ENCODE assay signal across 21 mouse cellular contexts in genomic region chr8:118436751-118437150, GRCm38 (mm10).
DNase-seq lines count a peak whose midpoint lies in the region; ATAC-seq and TF ChIP-seq lines count a peak whose summit lies in the region.
"Had no signal": no experiment of that assay in that cellular context is flagged by ENCODE, and none has a peak within 500 bp of the region (broad histone marks: within the 10 kb centered on the region; RNA-seq: fewer than 3 reads in every experiment).

No protein-coding gene starts in this region.

- TF ChIP-seq EP300 in lung, postnatal 0 days (IDR thresholded peaks at IDR 0.05): no peak

- H3K9me3 ChIP-seq in forebrain, embryonic 14.5 days (replicated peaks; ENCODE audit: control insufficient read depth, low read length): no peaks in the 10 kb centered on the region
- no peaks in the 10 kb centered on the region for H3K9me3 ChIP-seq in forebrain, embryonic 12.5 days
- no peaks in the 10 kb centered on the region for H3K9me3 ChIP-seq in midbrain, embryonic 15.5 days
- no peaks in the 10 kb centered on the region for H3K9me3 ChIP-seq in midbrain, embryonic 13.5 days
- H3K9me3 ChIP-seq in forebrain, postnatal 0 days (ENCODE audit: low read length): no peaks in the 10 kb centered on the region
- H3K9me3 ChIP-seq in lung, postnatal 0 days (ENCODE audit: low read length): no peaks in the 10 kb centered on the region
- H3K9me3 ChIP-seq: embryonic facial prominence, embryonic 15.5 days; heart, embryonic 15.5 days; intestine, embryonic 15.5 days had no signal

- H3K27me3 ChIP-seq in forebrain, embryonic 14.5 days (replicated peaks; ENCODE audit: control insufficient read depth, insufficient read depth, low read length): no peaks in the 10 kb centered on the region
- no peaks in the 10 kb centered on the region for H3K27me3 ChIP-seq in forebrain, embryonic 12.5 days
- no peaks in the 10 kb centered on the region for H3K27me3 ChIP-seq in midbrain, embryonic 15.5 days (replicated peaks)
- H3K27me3 ChIP-seq in midbrain, embryonic 13.5 days: no peaks in the 10 kb centered on the region
- no peaks in the 10 kb centered on the region for H3K27me3 ChIP-seq in forebrain, postnatal 0 days (ENCODE audit: insufficient read depth, low read length)
- no peaks in the 10 kb centered on the region for H3K27me3 ChIP-seq in lung, postnatal 0 days (replicated peaks; ENCODE audit: insufficient read depth, low read length)
- H3K27me3 ChIP-seq: embryonic facial prominence, embryonic 15.5 days; heart, embryonic 15.5 days; intestine, embryonic 15.5 days had no signal

- no peak overlapping the region for H3K4me3 ChIP-seq in forebrain, embryonic 14.5 days (ENCODE audit: low read depth, low read length)
- no peak overlapping the region for H3K4me3 ChIP-seq in forebrain, embryonic 12.5 days (replicated peaks)
- no peak overlapping the region for H3K4me3 ChIP-seq in midbrain, embryonic 15.5 days
- no peak overlapping the region for H3K4me3 ChIP-seq in midbrain, embryonic 13.5 days (replicated peaks)
- H3K4me3 ChIP-seq in forebrain, postnatal 0 days (ENCODE audit: low read depth, low read length): no peak overlapping the region
- H3K4me3 ChIP-seq in lung, postnatal 0 days (ENCODE audit: low read depth, low read length): no peak overlapping the region
- H3K4me3 ChIP-seq: embryonic facial prominence, embryonic 15.5 days; erythroblast, embryonic 14.5 days; heart, embryonic 15.5 days; intestine, embryonic 15.5 days had no signal

- no peak for TF ChIP-seq CTCF in forebrain, postnatal 0 days (IDR thresholded peaks at IDR 0.05; ENCODE audit: low read depth)
- no peak for TF ChIP-seq CTCF in lung, postnatal 0 days (IDR thresholded peaks at IDR 0.05)

- H3K4me1 ChIP-seq in forebrain, embryonic 14.5 days (ENCODE audit: control insufficient read depth, insufficient read depth, low read length): peaks cover 14% of the 10 kb centered on the region
- peaks cover 12% of the 10 kb centered on the region for H3K4me1 ChIP-seq in forebrain, embryonic 12.5 days
- H3K4me1 ChIP-seq in midbrain, embryonic 15.5 days: peaks cover 17% of the 10 kb centered on the region
- H3K4me1 ChIP-seq in midbrain, embryonic 13.5 days (replicated peaks): peaks cover 31% of the 10 kb centered on the region
- H3K4me1 ChIP-seq in forebrain, postnatal 0 days (ENCODE audit: insufficient read depth): peaks cover 17% of the 10 kb centered on the region
- H3K4me1 ChIP-seq in lung, postnatal 0 days (ENCODE audit: insufficient read depth, low read depth, low read length): no peaks in the 10 kb centered on the region
- H3K4me1 ChIP-seq: embryonic facial prominence, embryonic 15.5 days; intestine, embryonic 15.5 days had no signal

- no peak for DNase-seq in forebrain, embryonic 14.5 days (ENCODE audit: low spot score)
- DNase-seq in heart, adult 11 months: peak; percentile 88
- no peak for DNase-seq in heart, adult 18-20 months
- DNase-seq in forebrain, postnatal 0 days: no peak
- DNase-seq in lung, postnatal 0 days (ENCODE audit: low spot score): no peak
- DNase-seq: adrenal gland, adult 2 months; adrenal gland, postnatal 25 days; cerebellum, adult 11 months; cerebellum, adult 8-10 months; embryo, embryonic 11 days; gastrocnemius, postnatal 14 days; heart, postnatal 14 days; kidney, adult 18-20 months had no signal

- no peak overlapping the region for H3K9ac ChIP-seq in forebrain, embryonic 14.5 days (ENCODE audit: low read length)
- H3K9ac ChIP-seq in forebrain, embryonic 12.5 days: no peak overlapping the region
- no peak overlapping the region for H3K9ac ChIP-seq in midbrain, embryonic 15.5 days
- no peak overlapping the region for H3K9ac ChIP-seq in midbrain, embryonic 13.5 days (replicated peaks)
- no peak overlapping the region for H3K9ac ChIP-seq in forebrain, postnatal 0 days
- no peak overlapping the region for H3K9ac ChIP-seq in lung, postnatal 0 days (replicated peaks; ENCODE audit: low read depth)
- H3K9ac ChIP-seq: embryonic facial prominence, embryonic 15.5 days; heart, embryonic 15.5 days; intestine, embryonic 15.5 days had no signal

- H3K27ac ChIP-seq in forebrain, embryonic 14.5 days (ENCODE audit: low read depth, low read length): peak overlapping the region; percentile 33; the same call in 1 of the 2 replicates
- no peak overlapping the region for H3K27ac ChIP-seq in forebrain, embryonic 12.5 days
- 0 out of 2 replicates have a peak overlapping the region, but pooled peaks have one; percentile 45 for H3K27ac ChIP-seq in midbrain, embryonic 15.5 days
- no peak overlapping the region for H3K27ac ChIP-seq in midbrain, embryonic 13.5 days
- H3K27ac ChIP-seq in forebrain, postnatal 0 days (ENCODE audit: low read depth, low read length): peak overlapping the region; percentile 77
- no peak overlapping the region for H3K27ac ChIP-seq in lung, postnatal 0 days (ENCODE audit: low read length)
- H3K27ac ChIP-seq: embryonic facial prominence, embryonic 15.5 days; heart, embryonic 15.5 days; intestine, embryonic 15.5 days had no signal

- no peak overlapping the region for H3K4me2 ChIP-seq in forebrain, embryonic 14.5 days (ENCODE audit: low read length)
- no peak overlapping the region for H3K4me2 ChIP-seq in forebrain, embryonic 12.5 days
- no peak overlapping the region for H3K4me2 ChIP-seq in midbrain, embryonic 15.5 days
- no peak overlapping the region for H3K4me2 ChIP-seq in midbrain, embryonic 13.5 days (replicated peaks)
- H3K4me2 ChIP-seq in forebrain, postnatal 0 days (ENCODE audit: low read depth): no peak overlapping the region
- no peak overlapping the region for H3K4me2 ChIP-seq in lung, postnatal 0 days (replicated peaks; ENCODE audit: low read depth, low read length)
- H3K4me2 ChIP-seq: embryonic facial prominence, embryonic 15.5 days; heart, embryonic 11.5 days; heart, embryonic 15.5 days; intestine, embryonic 15.5 days had no signal

- peak; percentile 19; the same call in 1 of the 2 replicates for ATAC-seq in forebrain, embryonic 14.5 days
- ATAC-seq in forebrain, embryonic 12.5 days (ENCODE audit: low FRiP score): no peak
- no peak for ATAC-seq in midbrain, embryonic 15.5 days (replicated peaks)
- ATAC-seq in midbrain, embryonic 13.5 days: no peak
- ATAC-seq in forebrain, postnatal 0 days: no peak
- no peak for ATAC-seq in lung, postnatal 0 days
- ATAC-seq: intestine, embryonic 15.5 days had no signal

- 56% methylated on average over 5 of the region's 5 CpGs for WGBS in forebrain, embryonic 14.5 days
- 81% methylated on average over 5 of the region's 5 CpGs for WGBS in forebrain, embryonic 12.5 days
- 77% methylated on average over 5 of the region's 5 CpGs for WGBS in midbrain, embryonic 15.5 days
- WGBS in midbrain, embryonic 13.5 days: 82% methylated on average over 5 of the region's 5 CpGs
- WGBS in forebrain, postnatal 0 days: 67% methylated on average over 5 of the region's 5 CpGs
- WGBS in lung, postnatal 0 days: 75% methylated on average over 5 of the region's 5 CpGs

- no peaks in the 10 kb centered on the region for H3K36me3 ChIP-seq in forebrain, embryonic 14.5 days (ENCODE audit: control insufficient read depth, insufficient read depth, low read length)
- no peaks in the 10 kb centered on the region for H3K36me3 ChIP-seq in forebrain, embryonic 12.5 days (replicated peaks)
- no peaks in the 10 kb centered on the region for H3K36me3 ChIP-seq in midbrain, embryonic 15.5 days (replicated peaks)
- no peaks in the 10 kb centered on the region for H3K36me3 ChIP-seq in midbrain, embryonic 13.5 days
- H3K36me3 ChIP-seq in forebrain, postnatal 0 days (ENCODE audit: insufficient read depth): no peaks in the 10 kb centered on the region
- H3K36me3 ChIP-seq in lung, postnatal 0 days (ENCODE audit: insufficient read depth, low read length): no peaks in the 10 kb centered on the region
- H3K36me3 ChIP-seq: embryonic facial prominence, embryonic 15.5 days; heart, embryonic 15.5 days; intestine, embryonic 15.5 days had no signal

Comparison
In these comparisons a context has a peak if more than half of its experiments do, and no peak if none do; other contexts are left out.
1. H3K27ac ChIP-seq: peak in forebrain, embryonic 14.5 days (single experiment), midbrain, embryonic 15.5 days (single experiment) and forebrain, postnatal 0 days (single experiment); none in forebrain, embryonic 12.5 days (single experiment), midbrain, embryonic 13.5 days (single experiment) and lung, postnatal 0 days (single experiment).